Mouse (Mus musculus) urinary bladder, postnatal 25 days (tissue): ENCODE measurements around the gene Crat.
"Not testable (repeated sequence)": the region's sequence is repeated elsewhere in the genome, so short reads cannot be mapped to it uniquely, and the experiment has no call there.

Source experiments
- DNase-seq: peaks from one replicate; pipeline ENCODE4 v3.0.0; 2022; ENCODE audit warnings: low spot score

Crat gene

GRCm38 (mm10) chr2:30440211-30440700 lies 24.6 kb upstream of the Crat start:
- no peak for DNase-seq

DNA sequence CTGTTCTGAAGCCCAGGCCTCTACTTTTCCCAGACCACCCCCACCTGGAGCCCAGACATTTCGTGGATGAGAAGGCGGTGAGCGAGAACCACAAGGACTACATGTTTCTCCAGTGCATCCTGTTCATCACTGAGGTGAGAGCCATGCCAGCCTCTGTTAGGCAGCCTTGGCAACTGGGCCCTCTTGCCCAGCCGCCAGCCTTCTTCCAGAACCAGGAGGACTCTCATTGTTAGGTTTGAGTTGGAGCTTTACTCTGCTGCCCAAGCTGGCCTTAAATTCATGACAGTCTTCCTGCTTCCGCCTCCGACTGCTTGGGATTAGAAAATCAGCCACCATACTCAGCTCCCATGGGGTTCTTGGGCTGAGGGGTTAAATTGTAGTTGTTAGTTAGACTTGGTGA lies 24.0 kb upstream of the Crat start:
- no peak for DNase-seq

DNA sequence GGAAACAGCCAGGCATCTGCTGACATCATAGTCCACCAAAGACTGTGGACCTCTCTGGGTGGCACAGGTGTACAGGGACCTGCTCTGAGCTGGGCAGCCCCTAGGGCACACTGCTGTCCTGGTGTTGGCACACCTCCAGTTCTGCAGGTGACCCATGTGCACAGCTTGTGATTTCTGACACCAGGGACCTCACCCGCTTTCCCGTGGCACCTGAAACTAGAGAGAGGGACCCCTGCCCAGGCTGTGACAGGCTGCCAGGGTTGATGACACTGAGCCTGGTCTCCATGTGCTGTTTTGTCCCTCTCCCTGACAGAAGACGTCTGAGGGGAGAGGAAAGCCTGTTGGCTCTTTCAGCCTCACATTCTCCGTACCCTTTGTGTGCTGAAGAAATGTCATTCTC lies 22.2 kb upstream of the Crat start:
- no peak for DNase-seq

- DNase-seq, result no peak
Measured at GRCm38 (mm10) chr2:30436809-30437208, 21.2 kb upstream of the Crat start.

- DNase-seq, result no peak
Measured at GRCm38 (mm10) chr2:30436156-30436545, 20.5 kb upstream of the Crat start.

DNA sequence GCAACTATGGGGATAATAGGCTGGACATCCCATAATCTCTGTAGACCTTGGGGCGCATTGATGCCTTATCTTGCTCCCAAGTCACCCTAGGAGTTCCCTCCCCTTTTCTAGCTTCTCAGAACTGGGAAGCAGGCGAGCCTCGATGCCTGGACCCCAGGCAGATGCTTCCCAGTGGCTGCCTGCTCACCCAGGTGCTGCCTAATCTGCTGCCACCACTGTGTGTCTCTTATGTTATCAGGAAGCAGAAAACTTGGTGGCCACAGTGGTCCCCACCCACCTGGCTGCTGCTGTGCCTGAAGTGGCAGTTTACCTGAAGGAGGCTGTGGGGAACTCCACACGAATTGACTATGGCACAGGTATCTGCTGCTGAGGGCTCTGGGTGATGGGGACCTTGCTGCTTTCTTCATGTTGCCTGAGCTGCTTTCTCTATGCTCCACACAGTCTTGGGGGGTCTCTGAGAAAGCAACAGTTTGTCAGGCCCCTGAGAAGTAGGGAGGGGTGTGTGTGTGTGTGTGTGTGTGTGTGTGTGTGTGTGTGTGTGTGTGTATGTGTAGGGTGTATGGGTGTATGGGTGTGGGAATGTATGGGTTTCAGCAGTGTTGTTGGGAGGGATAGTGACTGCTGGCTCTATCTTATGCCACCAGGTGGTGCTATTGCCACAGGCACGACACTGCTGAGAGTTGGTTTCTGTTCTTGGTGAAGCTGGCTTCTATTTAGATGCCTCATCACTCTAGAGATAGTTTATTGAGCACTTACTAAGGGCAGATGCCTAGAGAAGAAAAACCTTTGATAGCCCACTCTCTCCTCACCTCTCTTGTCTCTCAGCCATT lies 19.9 kb upstream of the Crat start:
- peak; percentile 59 for DNase-seq

DNA sequence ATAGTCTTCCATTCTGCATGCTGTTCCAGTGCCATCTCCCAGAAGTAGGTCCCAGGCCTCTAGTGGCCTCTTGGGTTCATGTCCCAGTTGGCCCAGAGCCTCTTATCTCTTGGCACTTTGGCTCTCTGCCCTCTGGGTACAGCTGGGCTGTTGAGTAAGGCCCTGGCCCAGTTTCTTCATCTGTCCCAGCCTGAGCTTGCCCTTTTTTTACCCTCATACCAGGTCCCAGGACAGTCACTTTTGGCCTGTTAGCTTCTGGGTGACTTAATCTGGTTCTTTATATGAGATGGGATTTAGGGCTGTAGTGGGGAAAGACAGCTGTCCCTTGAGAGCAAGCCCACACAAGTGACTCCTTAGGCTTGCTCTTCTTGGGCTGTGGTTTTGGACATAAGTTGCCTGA lies 13.5 kb upstream of the Crat start:
- no peak for DNase-seq

DNA sequence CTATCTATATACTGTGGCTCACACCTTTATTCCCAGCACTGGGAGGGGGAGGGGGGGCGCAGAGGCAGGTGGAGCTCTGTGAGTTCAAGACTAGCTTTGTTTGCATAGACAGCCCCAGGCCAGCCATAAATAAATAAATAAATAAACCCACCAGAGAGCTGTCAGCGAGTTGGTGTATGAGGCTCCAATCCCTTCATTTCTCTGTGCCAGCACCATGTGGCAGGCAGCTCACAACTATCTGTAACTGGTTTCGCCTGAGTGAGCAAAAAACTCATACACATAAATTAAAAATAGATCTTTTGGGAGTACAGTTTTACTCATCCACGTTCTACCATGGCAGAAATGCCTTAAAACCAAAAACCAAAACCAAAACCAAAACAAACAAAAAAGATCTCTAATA lies 5.8 kb upstream of the Crat start:
- no peak for DNase-seq

DNA sequence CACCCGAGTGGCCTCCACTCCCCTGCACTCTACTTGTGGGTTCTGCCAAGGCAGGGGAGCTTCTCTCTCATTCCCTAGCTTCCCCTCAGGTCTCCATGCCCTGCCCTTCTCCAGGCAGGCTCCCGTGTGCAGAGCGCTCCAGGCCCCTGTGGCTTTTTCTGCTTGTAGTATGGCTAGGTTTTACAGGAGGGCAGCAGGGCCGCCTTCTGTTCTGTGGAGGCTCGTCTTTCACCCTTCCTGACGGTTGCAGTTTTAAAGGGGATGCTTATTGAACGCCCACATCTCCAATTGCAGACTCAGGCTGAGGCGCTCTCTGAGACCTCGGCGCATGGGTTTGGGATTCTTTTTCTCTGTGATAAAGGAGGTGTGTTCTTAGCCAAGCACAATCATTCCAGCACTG lies 3.5 kb upstream of the Crat start:
- no peak for DNase-seq

GRCm38 (mm10) chr2:30418259-30418658 lies 2.6 kb upstream of the Crat start:
- no peak for DNase-seq

GRCm38 (mm10) chr2:30417595-30418165 lies 2.1 kb upstream of the Crat start:
- no peak for DNase-seq

DNA sequence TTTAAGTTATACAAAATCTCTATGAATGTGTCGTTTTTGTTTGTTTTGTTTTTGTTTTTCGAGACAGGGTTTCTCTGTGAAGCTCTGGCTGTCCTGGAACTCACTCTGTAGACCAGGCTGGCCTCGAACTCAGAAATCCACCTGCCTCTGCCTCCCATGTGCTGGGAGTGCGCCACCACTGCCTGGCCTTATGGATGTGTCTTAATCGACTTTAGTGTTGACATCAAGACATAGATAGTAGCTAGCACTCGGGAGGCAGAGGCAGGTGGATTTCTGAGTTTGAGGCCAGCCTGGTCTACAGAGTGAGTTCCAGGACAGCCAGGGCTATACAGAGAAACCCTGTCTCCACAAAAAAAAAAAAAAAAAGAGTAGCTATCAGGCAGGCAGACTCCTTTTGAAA lies 1.5 kb upstream of the Crat start:
- DNase-seq, result not testable (repeated sequence)

DNA sequence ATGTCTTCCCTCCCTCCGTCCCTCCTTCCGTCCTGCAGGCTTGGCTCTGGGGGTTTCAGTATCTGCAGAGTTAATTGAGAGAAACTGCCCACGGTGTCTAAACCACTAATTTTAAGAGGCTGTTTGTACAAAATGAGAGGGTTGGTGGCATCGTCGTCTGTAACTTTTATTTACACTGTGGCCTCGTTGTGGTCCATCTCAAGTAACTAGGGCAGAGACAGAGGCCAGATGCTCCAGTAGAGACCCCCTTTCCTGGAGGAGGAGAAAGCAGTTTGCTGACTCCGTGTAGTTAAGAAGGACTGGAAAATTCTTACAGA lies 994 bp upstream of the Crat start:
- no peak for DNase-seq

- peak; percentile 90 for DNase-seq
Measured at GRCm38 (mm10) chr2:30415936-30416648, 479 bp upstream of the Crat start, which contains the start of gene Ptpa. TSS of gene Ptpa (plus strand) at chr2:30416039.

GRCm38 (mm10) chr2:30414681-30415080 lies 932 bp downstream of the Crat start:
- DNase-seq, result no peak

GRCm38 (mm10) chr2:30414101-30414500 lies 1.5 kb downstream of the Crat start:
- no peak for DNase-seq

DNA sequence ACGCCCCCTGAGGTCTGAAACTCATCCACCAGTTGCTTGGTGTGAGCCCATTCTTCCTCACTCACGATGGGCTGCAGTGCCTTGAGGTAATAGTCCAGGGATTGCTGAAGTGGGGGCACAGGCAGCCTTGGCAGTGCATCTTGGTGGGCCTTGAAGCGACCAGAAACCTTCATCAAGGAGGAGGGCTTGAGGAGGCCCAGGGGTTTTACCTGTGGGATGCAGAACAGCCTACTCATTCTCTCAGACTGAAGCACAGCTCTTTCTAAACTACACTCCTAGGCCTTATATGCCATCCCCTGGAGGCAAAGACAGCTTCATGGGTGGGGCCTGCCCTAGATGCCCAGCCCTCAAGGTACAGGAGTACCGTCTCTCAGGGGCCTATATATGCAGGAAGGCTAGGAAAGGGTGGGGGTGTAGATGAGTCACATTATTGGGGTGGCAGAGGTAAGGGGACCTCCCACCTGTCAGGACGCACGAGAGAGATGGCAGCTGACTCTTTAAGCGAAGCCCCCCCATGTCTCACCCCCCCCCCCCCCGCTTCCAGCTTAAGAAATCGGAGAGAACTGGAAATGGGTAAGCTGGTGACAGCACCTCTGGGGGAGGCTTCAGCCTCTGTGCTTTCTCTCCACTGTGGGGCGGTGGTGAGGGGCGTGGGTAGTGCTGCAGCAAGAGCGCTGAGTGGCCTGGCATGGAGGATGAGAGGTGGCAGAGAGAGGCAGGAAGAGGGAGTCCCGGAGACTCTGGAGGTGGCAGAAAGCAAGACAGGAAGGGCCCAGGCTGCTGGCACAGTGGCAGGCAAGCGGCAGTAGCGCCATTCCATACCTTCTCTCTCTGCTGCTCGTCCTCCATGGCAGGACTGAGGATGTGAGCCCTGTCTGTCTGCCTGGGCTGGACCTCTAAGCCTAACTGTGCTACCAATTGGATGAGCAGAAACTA lies 2.3 kb downstream of the Crat start:
- no peak for DNase-seq

- DNase-seq, result no peak
Measured at GRCm38 (mm10) chr2:30409454-30410176, 6.0 kb downstream of the Crat start.

DNA sequence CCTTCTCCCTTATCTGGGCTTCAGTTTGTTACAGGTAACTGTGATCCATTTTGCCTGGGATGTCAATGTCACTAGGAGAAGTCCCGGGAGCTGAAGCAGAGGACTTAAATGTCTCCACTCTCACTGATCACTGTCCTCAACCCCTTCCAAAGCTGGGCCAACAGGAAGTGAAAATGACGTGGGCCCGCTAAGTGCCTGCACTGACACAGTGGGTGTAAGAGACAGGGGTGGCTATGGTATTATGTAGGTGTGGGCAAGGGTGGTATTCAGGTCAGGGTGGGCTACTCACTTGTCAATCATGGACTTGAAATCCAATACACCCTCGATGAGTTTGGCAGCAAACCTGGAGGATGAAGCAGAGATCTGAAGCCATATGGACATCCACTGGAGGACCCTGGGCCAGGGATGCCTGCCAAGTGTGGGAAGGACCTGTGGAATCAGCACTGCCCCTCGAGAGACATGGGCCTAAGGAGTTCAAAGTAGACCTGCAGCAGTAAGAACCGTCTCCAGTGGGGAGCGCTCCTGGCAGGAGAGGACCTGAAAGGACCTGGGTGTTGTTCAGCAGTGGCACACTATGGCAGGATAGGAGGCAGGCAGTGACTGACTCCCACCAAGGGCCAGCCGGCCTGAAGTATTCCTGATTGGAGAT lies 7.0 kb downstream of the Crat start:
- DNase-seq, result no peak

- DNase-seq, result no peak
Measured at GRCm38 (mm10) chr2:30407778-30408177, 7.8 kb downstream of the Crat start.

GRCm38 (mm10) chr2:30407221-30407620 lies 8.4 kb downstream of the Crat start:
- DNase-seq, result no peak
